Mouse (Mus musculus): Measurements from ENCODE around the gene Cd101. TPM values are rescaled to one million over a fixed set of nuclear protein-coding genes. Genes with fewer than 3 reads are reported as not detected.

Gene Cd101
- polyA plus RNA-seq, 1 experiment from 2014 or later = 0.17 TPM

DNA sequence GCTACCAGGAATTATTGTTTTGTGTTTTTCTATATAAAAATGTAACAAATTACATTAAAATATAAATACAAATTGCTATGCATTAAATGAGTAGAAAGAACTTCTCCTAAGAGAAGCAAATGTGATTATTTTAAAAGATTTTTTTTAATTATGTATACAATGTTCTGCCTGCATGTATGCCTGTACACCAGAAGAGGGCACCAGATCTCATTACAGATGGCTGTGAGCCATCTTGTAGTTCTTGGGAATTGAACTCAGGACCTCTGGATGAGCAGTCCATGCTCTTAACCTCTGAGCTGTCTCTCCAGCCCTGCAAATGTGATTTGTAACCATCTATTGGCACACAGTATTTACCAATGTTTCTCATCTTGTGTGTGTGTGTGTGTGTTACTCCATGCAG is 74.7 kb downstream of the Cd101 start:
- peaks cover 87% of the 10 kb centered on the region for H3K36me3 ChIP-seq
- H3K9me3 ChIP-seq = no peaks in the 10 kb centered on the region
- no peak overlapping the region for H3K4me3 ChIP-seq
- no peak overlapping the region for H3K4me2 ChIP-seq
- H3K9ac ChIP-seq = no peak overlapping the region
- H3K27ac ChIP-seq = no peak overlapping the region
- ATAC-seq (ENCODE audit: borderline replicate concordance, extremely low read depth, low FRiP score, low TSS enrichment) = no peak
- H3K27me3 ChIP-seq = no peaks in the 10 kb centered on the region
- H3K4me1 ChIP-seq = no peaks in the 10 kb centered on the region

DNA sequence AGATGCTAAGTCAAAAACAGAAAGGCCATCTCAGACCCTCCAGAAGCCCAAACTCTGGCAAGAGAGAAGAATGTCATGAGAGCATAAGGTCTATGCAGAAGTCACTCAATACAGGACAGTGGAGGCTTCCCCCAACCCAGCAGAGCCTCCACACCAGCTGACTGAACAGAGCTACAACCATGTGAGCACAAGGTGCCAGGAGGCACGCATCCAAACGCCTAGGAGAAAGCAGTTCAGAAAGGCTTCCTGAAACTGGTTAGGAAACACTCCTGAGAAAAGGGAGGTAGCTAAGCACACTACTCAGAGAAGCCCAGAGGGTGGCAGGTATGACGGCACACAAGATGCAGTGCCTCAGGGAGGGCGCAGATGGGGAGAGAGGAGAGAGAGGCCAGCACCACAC is 77.8 kb downstream of the Cd101 start:
- ATAC-seq (ENCODE audit: borderline replicate concordance, extremely low read depth, low FRiP score, low TSS enrichment) = no peak
- no peak overlapping the region for H3K4me2 ChIP-seq
- no peak overlapping the region for H3K27ac ChIP-seq
- H3K36me3 ChIP-seq = peaks cover 82% of the 10 kb centered on the region
- H3K9ac ChIP-seq = no peak overlapping the region
- WGBS = 88% methylated on average over 4 of the region's 4 CpGs
- H3K4me3 ChIP-seq = no peak overlapping the region
- no peaks in the 10 kb centered on the region for H3K9me3 ChIP-seq
- no peaks in the 10 kb centered on the region for H3K27me3 ChIP-seq
- no peaks in the 10 kb centered on the region for H3K4me1 ChIP-seq

DNA sequence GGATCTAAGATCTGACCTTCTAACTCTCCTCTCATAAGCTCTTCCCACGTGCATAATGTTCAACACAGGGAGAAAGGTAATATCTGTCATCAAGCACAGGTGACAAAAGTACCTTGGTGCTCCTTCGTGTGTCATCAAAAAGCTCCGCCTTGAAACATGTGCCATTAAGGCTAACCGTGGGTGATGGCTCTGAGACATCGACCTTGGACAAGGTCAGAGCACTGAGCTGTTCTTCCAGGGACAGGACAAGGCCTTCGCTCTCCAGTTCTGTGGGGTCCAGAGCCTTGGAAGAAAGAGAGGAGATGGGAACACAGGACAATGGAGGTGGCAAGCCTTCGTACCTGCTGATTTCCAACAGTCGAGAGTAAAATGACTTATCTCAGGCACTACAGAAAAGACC is 82.1 kb downstream of the Cd101 start:
- ATAC-seq (ENCODE audit: borderline replicate concordance, extremely low read depth, low FRiP score, low TSS enrichment) = no peak
- Histone ChIP-seq H3K27me3 (no peaks in the 10 kb centered on the region), H3K4me1 (no peaks in the 10 kb centered on the region), H3K9me3 (no peaks in the 10 kb centered on the region), H3K4me3 (no peak overlapping the region), H3K27ac (no peak overlapping the region), H3K36me3 (peaks cover 82% of the 10 kb centered on the region), H3K9ac (no peak overlapping the region), H3K4me2 (no peak overlapping the region)
- WGBS = 87% methylated on average over 8 of the region's 8 CpGs

Other genes with a start within 250 kb of the Cd101 start
- 0.19 and 0.50 TPM in 2 replicates for gene Vtcn1, start 204.1 kb downstream of the Cd101 start, polyA plus RNA-seq (2015; fragmentation: Nextera tagmentation; extraction: Ambion mirVana)
- 4.8 and 5.5 TPM in 2 replicates for gene Trim45, start 107.4 kb downstream of the Cd101 start, polyA plus RNA-seq (2015; fragmentation: Nextera tagmentation; extraction: Ambion mirVana)
- gene Ttf2, start 59.9 kb downstream of the Cd101 start, polyA plus RNA-seq (2015; fragmentation: Nextera tagmentation; extraction: Ambion mirVana) = 20.8 and 21.2 TPM in 2 replicates
- gene Ptgfrn, start 80.7 kb upstream of the Cd101 start, polyA plus RNA-seq (2015; fragmentation: Nextera tagmentation; extraction: Ambion mirVana) = 5.0 and 5.5 TPM in 2 replicates

All from lung, embryonic 15.5 days (tissue).